Mouse (Mus musculus) testis, postnatal 14 days (tissue): ENCODE measurements around the gene Ccdc28b.
A peak's percentile ranks its signal among the peaks of the same experiment; 100 is the strongest.

Experiments used
- DNase-seq: peaks from one replicate; pipeline ENCODE4 v3.0.0; 2021; ENCODE audit warnings: low spot score

Gene Ccdc28b

GRCm38 (mm10) chr4:129584884-129585608 is 38.7 kb downstream of the Ccdc28b start:
- peak; percentile 76 for DNase-seq

DNA sequence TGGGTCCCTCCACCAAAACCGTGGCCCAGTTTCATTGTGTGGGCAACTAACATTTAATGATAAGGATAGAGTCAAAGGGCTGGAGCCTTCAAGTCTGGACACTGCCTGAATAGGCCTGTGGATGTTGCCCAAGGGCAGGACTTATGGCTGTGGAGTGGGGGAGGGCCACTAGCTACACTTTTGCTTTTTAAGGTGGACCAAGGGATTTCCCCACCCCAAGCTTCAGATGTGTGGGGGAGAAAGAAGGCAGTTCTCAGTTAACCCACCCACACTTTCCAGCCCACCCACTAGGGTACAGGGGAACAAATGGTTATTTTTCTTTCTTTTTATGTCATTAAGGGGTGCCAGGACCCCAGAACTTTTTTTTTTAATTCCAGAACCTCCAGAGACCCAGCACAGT is 39.4 kb downstream of the Ccdc28b start:
- DNase-seq: no peak

DNA sequence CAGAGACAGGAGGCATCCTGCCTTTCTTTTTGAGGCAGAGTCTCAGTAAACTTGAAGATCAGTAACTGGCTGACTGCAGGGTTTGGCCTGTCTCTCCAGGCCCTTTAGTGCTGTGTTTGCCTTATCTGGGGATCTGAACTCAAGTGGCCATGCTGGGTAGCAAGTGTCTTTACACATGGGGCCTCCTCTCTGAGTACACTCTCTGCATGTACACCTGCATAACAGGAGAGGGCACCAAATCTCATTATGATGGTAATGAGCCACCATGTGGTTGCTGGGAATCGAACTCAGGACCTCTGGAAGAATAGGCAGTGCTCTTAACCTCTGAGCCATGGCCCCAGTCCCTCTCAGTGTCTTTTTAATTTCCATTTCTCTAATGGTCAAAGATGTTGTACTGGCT is 41.5 kb downstream of the Ccdc28b start:
- DNase-seq: no peak

- no peak for DNase-seq
Observed at GRCm38 (mm10) chr4:129580347-129580746, 43.4 kb downstream of the Ccdc28b start.

DNA sequence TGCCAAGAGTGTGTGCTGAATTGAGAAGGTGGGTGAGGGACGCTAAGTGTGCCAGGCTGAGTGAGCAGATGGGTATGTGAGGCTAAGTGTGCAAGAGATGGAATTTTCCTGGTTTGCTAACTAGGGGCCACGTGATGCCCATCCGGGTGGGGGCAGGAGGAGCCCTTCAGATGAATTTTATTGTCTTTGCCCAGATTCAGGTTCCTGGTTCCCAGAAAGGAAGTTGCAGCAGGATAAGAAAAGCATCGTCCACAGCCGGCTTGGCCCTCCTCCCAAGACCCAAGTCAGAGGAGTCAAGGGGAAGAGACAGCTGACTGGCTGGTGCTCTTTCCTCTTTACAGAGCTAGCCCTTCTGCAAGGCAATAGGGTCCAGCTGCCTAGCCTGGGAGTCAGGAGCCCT is 45.3 kb downstream of the Ccdc28b start, which contains the start of gene Fam167b:
TSS of gene Fam167b (minus strand) at position 84 of the 400 bp plus-strand sequence.
- DNase-seq: no peak

GRCm38 (mm10) chr4:129577688-129578087 is 46.1 kb downstream of the Ccdc28b start:
- DNase-seq: no peak

GRCm38 (mm10) chr4:129576863-129577491 is 46.8 kb downstream of the Ccdc28b start:
- DNase-seq: peak; percentile 60

- no peak for DNase-seq
Observed at GRCm38 (mm10) chr4:129575171-129575844, 48.4 kb downstream of the Ccdc28b start.

GRCm38 (mm10) chr4:129573430-129573829 is 50.3 kb downstream of the Ccdc28b start, which contains the start of gene Lck:
TSS of gene Lck (minus strand) at chr4:129573641.
- no peak for DNase-seq

- DNase-seq: no peak
Observed at GRCm38 (mm10) chr4:129573093-129573370, 50.7 kb downstream of the Ccdc28b start.

- no peak for DNase-seq
Observed at GRCm38 (mm10) chr4:129572236-129573092, 51.3 kb downstream of the Ccdc28b start.

- no peak for DNase-seq
Observed at GRCm38 (mm10) chr4:129571551-129572084, 52.1 kb downstream of the Ccdc28b start.

- no peak for DNase-seq
Observed at GRCm38 (mm10) chr4:129570028-129570427, 53.7 kb downstream of the Ccdc28b start.
